Mouse (Mus musculus): Measurements from ENCODE around the gene Pcsk5.

Pcsk5 gene

GRCm38 (mm10) chr19:17837471-17837859 lies at the start of gene Pcsk5:
Pcsk5 (minus strand) TSS chr19:17837632.
- DNase-seq: no peak

GRCm38 (mm10) chr19:17875804-17876203 lies 38.4 kb upstream of the Pcsk5 start:
- DNase-seq: no peak

GRCm38 (mm10) chr19:17874388-17874787 lies 37.0 kb upstream of the Pcsk5 start:
- DNase-seq: no peak

GRCm38 (mm10) chr19:17873755-17874154 lies 36.3 kb upstream of the Pcsk5 start:
- no peak for DNase-seq

- no peak for DNase-seq
Measured at GRCm38 (mm10) chr19:17866317-17866891, 29.0 kb upstream of the Pcsk5 start.

- DNase-seq: no peak
Measured at GRCm38 (mm10) chr19:17860351-17861014, 23.1 kb upstream of the Pcsk5 start.

- DNase-seq: no peak
Measured at GRCm38 (mm10) chr19:17856741-17857140, 19.3 kb upstream of the Pcsk5 start.

DNA sequence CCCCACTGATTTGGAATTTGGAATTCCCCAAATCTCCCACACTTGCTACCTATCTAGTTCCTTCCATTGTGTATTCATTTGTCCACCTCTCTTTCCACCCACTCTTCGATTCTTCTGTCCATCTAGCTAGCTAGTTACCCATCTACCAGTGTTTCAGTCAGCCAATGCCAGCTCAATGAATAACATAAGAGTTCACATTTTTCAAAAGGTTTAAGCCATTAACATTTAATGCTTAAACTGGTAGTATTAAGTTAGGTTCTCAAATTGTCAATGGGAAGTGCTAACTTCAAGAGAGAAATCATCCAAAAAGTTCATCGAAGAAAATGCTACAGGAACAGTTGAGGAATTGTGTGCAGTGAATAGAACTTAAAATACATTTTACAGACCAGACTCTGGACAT lies 11.0 kb upstream of the Pcsk5 start:
- no peak for DNase-seq

- DNase-seq: no peak
Measured at GRCm38 (mm10) chr19:17845967-17846366, 8.5 kb upstream of the Pcsk5 start.

DNA sequence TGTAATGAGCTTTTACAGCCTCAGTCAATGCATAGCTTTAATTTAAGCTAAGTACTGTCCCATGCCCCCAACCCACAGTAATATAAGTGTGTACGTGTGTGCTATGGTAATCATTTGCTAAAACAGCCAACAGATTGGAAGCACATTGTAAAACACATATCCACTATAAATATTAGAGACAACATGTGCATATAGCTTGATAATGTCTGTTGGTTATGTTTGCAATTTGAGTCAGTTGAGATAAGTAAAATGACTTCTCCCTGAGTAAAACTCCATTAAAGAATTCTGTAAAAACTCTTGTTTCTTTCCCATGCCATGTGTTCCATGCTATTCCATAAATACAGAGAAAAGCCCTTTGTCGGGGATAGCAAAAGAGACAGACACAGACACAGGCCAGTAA lies 4.2 kb upstream of the Pcsk5 start:
- DNase-seq: no peak

- no peak for DNase-seq
Measured at GRCm38 (mm10) chr19:17839856-17840255, 2.4 kb upstream of the Pcsk5 start.

GRCm38 (mm10) chr19:17836566-17837470 lies 614 bp downstream of the Pcsk5 start:
- DNase-seq: no peak

- DNase-seq: no peak
Measured at GRCm38 (mm10) chr19:17835681-17836565, 1.5 kb downstream of the Pcsk5 start.

- no peak for DNase-seq
Measured at GRCm38 (mm10) chr19:17834894-17835293, 2.5 kb downstream of the Pcsk5 start.

DNA sequence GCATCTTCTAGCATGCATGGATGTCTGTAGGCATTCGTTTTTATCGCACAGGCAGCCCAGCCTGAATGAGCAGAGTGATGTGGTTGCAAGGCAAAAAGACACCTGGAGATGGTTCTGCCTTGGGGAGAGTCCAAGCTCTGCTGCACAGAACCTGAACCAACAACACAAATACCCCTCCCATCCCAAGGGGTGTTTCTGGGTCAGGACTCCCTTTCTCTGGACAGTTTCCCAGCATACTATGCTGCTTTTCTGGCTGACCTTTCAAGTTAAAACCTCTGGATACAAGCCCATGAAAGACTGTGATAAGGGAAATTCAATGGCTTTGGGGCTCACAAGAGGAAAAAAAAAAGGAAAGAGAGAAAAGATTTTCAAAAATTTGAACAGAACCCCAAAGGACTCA lies 6.1 kb downstream of the Pcsk5 start:
- no peak for DNase-seq

GRCm38 (mm10) chr19:17828414-17828813 lies 9.0 kb downstream of the Pcsk5 start:
- DNase-seq: no peak

DNA sequence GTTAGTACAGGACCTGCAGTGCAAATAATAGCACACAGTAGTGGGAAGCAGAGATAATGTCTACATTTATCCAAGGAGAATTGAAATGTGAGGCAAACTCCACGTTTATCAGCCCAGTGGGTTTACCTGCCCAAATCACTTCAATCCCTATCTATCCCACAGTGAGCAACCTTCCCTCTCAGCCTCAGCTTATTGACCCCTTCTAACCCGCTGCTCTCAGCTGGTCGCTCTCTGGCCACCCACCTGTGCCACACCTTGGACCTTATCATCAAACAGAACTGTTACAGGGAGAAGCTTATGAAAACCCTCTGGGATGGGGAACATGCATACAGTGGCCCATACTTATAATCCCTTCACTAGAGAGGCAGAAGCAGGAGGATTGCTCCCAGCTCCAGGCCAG lies 10.7 kb downstream of the Pcsk5 start:
- no peak for DNase-seq

GRCm38 (mm10) chr19:17820046-17820445 lies 17.4 kb downstream of the Pcsk5 start:
- DNase-seq: no peak

GRCm38 (mm10) chr19:17819081-17819480 lies 18.4 kb downstream of the Pcsk5 start:
- no peak for DNase-seq

- no peak for DNase-seq
Measured at GRCm38 (mm10) chr19:17815062-17815461, 22.4 kb downstream of the Pcsk5 start.

- DNase-seq: no peak
Measured at GRCm38 (mm10) chr19:17813449-17813990, 23.9 kb downstream of the Pcsk5 start.

DNA sequence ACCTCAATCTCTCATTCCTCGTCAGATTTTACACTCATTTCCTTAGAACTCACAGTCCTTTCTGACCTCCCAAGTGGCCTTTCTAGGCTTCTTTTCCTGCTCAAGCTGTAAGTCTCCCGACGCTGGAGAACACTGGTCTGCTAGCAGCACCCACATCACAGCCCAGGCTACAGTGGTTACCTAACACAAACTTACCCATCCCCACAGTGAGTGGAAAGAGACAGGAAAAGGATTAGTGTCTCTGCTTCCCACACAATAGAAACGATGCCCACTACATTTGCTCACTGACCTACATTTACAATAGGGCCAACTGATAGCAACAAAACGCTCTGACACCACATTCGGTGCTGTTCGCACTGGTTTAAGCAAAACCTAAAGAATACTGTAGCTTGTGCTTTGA lies 24.8 kb downstream of the Pcsk5 start:
- no peak for DNase-seq

DNA sequence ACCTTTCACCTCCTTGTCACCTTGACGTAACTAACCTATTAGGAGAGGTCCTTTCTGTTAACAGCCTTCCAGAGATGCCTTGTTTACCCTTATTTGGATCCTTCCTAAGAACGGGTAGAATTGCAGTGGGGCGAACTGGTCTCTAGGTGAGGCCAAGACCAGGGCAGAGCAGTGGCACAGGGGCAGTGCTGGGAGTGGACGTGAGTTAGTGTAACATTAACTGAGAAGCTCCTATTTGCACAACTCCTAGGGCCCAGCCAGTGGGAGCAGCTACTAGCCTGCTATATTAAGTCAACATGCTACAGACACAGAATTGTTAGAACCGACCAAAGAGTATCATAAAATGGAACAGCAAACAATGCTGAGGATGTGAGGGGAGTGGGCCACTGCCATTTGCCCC lies 30.8 kb downstream of the Pcsk5 start:
- DNase-seq: no peak

All from B cell, adult 2 months (primary cell).